Mouse (Mus musculus) G1E-ER4 (cell line): Measurements from ENCODE around the gene Ptprb. TPM values are rescaled to one million over a fixed set of nuclear protein-coding genes. Genes with fewer than 3 reads are reported as not detected.

Experiments used
- GATA1 ChIP-seq: IDR thresholded peaks from one replicate; pipeline ENCODE4 v1.8.0; 2012; ENCODE audit warnings: low read length, inconsistent platforms
- polyA plus RNA-seq: library from polyadenylated mRNA; stranded (reverse); fragments of >175 nt; gene quantifications from 2 replicates; pipeline ENCODE4 v1.2.3, GENCODE M21; 2012

The Ptprb gene
- polyA plus RNA-seq, 1 experiment: not detected

DNA sequence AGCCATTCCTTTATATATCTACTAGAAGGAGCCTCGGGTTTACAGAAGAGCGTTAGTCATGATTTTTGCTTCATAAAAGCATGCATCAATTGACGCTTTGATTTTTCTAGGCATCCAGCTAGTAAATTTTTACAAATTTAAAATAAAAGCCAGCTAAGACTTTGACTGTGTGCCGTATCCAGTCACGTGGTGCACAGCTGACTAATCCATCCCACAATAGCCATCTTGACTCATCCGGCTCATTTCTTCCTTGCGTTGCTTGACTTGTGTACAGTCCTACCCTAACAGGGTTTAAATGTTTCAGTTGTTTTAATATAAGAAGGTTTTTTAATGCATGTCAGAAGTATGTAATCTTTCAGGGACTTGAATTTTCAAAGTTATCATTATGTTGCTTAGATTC lies 60.0 kb downstream of the Ptprb start:
- TF ChIP-seq GATA1: no peak

DNA sequence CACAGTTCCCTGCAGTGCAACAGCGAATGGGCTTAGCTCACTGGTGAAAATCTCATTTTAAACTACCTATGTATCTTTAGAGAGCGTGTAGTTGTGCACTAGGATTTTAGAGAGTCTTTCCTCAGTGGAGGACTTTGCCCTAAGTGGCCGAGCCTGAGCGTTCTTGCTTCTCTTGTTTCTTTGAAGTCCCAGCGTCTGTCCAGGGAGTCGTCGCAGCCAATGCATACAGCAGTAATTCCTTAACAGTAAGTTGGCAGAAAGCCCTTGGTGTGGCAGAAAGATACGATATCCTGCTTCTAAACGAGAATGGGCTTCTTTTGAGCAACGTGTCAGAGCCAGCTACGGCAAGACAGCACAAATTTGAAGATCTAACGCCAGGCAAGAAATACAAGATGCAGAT lies 65.9 kb downstream of the Ptprb start:
- TF ChIP-seq GATA1: no peak

DNA sequence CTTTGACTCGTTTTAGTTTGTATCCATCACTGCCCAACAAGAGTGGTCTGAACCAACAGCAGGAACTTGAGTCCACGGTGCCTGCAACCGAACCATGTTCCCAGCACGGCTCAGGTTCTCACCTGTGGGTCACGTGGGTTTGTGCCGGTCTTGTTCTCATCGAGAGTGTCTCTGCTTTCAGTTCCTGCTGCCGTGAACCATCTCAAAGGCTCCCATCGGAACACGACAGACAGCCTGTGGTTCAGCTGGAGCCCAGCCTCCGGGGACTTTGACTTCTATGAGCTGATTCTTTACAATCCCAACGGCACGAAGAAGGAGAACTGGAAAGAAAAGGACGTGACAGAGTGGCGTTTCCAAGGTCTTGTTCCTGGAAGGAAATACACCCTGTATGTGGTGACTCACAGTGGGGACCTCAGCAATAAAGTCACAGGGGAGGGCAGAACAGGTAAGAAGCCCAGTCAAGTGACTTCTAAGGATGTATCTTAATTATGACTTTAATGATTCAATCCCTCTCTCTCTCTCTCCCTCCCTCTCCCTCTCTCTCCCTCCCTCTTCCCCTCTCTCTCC lies 71.4 kb downstream of the Ptprb start:
- TF ChIP-seq GATA1: no peak

DNA sequence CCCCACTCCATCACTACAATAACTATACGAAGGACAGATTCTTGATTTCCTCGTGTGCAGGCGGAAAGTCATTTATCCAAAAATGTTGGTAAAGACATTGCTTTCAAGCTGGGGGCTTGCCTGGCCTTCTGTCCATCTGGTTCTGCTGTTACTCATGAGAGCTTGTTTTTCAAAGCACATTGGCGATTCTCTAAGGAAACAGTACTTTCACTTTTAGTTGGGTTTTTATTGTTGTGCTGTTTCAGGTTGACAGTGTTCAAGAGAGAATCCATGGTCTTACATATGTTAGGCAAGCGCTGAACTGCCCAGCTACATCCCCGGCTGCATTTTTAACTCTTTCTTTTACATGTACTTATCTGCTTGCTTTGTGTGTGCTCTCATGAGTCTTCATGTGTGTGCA lies 73.7 kb downstream of the Ptprb start:
- TF ChIP-seq GATA1: no peak

DNA sequence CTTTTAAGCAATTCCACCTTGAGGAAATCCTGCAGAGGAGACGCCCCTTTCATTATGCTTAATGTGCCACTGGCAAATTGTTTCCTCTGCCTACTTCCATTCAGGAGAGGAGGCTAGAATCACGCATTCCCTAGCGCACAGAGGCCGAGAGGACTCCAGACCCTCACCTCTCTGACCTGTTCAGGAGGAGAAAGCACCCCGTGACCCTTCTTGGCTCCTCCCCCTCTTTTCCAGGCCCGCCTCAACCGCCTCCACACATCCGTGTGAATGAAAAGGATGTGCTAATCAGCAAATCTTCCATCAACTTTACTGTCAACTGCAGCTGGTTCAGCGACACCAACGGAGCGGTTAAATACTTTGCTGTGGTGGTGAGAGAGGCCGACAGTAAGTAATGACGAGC lies 75.2 kb downstream of the Ptprb start:
- no peak for TF ChIP-seq GATA1

DNA sequence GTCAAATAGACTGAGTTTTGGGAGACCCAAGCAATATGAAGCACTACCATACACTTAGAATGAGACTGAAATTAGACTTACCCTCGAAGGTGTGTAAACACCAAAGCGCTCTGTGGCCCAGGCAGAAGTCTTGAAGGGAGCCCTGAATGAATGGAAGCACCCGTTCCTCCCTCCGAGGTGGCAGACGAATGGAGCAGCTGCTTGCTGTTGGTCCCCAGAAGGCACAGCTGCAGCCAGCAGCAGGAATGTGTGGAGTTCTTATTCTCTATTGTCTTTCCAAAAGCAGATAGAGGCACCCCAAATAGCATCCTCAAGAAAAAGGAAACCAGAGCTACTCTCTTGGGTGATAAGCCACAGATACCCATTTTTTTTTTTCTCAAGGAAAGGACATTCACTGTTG lies 79.0 kb downstream of the Ptprb start:
- TF ChIP-seq GATA1: no peak

DNA sequence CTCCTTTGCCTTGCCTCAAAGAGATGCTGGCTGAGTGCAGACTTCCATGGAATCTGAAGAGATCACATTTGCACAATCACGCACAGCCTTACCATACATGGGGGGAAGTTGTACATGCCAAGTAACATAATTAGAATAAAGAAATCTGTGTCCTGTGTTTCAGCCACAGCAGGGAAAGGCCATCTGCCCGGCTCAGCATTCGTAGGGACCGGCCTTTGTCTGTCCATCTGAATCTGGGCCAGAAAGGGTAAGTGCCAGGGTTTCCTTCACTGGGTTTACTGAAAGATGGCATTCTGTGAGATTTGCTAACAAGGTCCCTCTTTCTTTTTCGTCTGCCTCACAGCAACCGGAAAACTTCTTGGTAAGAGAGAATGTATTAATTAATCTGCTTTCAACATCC lies 86.9 kb downstream of the Ptprb start:
- no peak for TF ChIP-seq GATA1

DNA sequence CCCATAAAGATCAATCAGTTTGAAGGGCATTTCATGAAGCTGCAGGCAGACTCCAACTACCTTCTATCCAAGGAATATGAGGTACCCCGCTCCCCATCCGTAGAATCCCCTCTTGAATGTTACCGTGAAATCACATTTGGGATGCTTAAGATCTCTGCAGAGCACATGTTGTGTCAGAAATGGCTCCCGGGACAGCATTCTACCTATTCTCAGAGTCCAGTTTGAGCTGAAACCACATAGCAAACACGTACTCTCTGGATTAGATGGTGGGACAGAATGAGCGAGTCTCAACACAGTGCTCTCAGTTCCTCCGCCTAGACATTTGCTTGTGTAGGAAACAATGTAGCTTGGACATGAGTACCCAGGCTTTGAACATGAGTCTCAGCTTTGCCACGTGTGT lies 87.3 kb downstream of the Ptprb start:
- no peak for TF ChIP-seq GATA1

DNA sequence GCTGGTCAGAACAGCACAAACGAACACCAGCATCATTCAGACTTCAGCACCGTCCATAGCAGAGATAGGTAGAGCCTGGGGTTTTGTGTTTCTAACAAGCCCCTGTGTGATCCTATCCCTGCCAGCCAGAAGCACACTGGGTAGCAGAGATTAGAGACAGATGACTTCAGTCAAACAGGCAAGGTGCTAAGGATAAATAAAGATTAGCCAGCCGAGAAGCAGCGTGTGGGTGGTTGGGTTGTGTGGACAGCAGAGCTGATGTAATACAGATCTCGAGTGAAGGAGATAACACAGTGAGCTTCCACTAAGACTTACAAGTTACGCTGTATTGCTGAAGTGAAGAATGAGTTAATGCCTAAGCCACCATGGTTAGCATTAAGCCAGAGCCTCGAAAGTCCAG lies 89.4 kb downstream of the Ptprb start:
- no peak for TF ChIP-seq GATA1

DNA sequence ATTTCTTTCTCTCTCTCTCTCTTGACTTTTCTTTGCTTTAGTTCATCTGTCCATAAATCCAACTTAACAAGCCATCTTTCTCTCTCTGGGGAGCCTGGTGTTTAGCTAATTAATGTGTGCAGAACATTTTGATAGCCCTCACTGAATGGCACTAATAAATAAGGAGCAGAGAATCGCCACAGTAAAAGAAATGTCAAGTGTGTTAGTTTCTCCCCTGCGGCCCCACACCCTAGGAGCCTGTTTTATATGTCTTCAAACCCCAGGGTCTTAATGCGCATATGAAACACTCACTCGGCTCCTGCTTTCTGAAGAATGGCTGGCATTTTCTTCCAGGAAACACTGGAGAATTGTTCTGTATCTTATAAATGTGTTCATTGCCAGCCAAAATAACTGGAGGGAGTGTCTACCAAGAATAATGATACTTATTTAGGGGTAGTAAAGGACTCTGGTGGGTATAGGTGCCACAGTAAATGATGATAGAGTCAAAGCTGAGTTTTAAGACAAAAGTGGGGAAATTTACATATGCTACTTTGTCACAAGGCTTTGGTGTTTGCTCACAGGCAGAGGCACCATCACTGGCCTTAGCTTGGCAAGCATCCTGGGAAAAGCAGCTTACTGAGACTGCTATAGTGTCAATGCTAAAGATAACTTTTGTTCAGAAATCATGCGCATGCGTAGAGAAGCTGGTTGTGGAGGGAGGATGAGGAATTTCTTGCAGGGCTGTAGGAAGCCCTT lies 95.8 kb downstream of the Ptprb start:
- no peak for TF ChIP-seq GATA1

DNA sequence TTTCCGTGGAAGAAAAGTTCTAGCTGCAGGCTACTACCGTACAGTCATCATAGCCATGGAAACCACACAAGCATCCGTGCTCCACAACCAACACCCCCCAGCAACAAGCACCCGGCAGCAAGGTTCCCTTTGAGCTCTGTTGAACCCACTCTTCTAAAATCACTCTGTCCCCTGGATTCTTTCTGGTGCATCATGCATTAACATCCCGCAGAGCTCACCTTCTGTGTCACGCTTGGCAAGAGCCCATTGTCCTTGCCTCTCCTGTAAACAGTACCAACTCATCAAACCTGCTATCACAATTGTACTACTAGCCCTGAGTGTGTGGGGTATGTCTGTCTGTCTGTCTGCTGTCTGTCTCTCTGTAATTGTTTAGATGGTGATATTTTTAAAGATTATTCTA lies 98.8 kb downstream of the Ptprb start:
- TF ChIP-seq GATA1: no peak

DNA sequence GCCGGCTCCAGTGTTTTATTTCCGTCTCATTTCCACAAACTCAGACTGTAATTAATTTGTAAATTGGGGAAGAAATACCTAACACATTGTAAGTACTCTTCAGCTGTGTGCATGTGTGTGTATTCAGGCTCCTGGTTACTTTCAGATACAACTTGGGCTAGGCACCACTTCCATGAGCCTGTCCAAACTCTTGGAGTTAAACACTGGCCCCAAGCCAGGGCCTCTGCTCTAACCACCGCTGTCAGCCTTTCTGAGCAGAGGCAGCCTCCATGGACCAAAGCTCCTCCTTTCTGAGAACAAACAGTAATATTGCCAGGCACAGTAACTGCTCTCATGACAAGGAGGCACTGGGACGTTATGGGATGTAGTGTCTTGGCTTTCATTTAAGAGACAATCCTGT lies 101.5 kb downstream of the Ptprb start:
- TF ChIP-seq GATA1: no peak

DNA sequence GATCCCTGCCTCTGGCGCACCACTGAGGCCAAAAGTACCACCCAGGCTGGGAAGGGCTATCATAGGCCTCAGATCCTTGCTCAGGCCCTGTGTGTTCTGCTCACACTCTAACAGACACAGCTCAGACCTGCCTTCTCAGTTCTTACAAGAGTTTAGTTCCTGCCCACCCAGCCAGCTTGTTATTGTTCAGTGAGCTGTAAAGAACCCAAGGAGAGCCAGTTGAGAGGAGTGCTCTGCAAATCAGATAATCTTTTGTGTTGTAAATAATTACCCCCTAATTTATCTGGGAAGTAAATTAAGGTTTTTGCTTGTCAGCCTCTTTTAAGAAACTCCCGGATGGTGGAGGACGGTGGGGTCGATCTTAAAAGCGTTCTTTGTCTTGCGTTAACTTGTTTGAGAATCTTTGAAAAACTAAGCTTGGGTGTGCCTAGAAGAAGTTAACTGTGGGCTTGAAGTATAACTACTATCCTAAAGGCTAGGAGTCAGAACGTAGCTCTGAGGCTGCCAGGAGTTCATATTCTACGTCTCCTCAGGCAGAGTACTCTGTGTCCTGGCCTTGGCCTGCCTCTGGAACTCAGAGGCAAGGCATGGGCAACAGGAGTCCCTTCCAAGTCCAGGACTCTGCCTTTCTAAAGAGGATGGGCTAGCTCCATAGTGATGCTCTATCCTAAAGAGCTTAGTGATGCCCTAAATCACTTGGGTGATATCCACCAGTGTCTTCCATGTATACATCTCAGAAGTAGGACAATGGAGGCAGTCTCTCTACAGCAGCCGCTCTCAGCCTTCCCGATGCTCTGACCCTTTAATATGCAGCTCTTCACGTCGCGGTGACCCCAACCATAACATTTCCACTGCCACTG lies 107.7 kb downstream of the Ptprb start:
- TF ChIP-seq GATA1: no peak

DNA sequence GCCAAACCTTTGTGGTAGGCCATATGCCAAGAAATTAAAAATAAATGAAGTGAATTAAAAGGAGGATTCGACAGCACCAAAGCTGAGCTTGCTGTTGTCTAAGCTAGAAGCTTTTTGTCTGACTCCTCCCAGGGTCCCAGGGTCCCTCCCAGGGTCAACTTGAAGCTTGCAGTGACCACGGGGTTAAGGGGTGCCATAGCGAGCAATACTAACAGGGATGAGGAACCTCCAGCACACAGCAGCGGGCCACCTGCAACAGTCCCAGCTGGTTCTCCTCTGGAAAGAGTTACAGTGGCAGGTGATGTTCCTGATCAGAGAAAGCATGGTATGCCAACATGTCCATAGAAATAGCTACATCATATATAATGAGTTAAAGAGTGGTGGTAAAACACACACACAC lies 109.1 kb downstream of the Ptprb start:
- no peak for TF ChIP-seq GATA1

DNA sequence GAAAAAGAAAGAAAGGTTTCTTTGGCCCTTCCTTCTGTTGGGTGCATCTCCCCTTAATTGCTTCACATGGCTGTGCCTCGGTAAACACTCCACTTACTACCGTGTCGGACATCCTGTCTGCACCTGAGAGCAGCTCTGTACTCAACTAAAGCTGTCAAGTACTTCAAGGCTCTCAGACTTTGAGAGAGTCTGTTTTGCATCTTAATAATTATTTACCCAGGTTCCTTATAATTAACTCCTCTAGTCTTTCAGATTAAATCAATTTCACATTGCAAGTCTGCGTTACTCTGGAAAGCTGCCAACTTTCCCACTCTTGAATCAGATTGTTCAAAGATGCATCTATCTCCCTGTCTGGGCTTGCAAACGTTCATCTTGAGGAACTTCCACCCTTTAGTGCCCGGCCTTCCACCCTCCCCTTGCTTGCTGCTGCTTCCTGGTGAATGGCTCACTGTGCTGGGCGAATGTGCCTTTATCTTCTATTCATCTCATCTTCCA lies 111.1 kb downstream of the Ptprb start:
- TF ChIP-seq GATA1: no peak

DNA sequence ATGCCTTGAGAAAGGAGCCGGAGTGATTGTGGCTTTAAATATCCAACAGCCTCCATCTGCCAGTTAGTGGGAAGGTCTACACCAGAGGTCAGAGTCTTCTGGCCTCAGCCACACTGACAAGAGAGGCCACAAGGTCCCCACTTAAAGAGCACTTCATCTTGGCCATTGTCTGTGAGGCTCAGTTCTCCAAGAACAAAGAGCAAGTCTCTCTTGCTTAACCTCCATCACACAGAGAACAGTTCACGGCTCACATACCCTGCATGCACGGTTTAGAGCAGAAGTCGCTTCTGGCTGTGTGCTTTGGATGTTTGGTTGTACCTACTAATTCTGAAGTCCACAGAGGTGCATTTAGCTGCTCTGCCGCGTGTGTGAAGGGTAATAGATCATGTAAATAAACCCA lies 113.5 kb downstream of the Ptprb start:
- TF ChIP-seq GATA1: no peak

DNA sequence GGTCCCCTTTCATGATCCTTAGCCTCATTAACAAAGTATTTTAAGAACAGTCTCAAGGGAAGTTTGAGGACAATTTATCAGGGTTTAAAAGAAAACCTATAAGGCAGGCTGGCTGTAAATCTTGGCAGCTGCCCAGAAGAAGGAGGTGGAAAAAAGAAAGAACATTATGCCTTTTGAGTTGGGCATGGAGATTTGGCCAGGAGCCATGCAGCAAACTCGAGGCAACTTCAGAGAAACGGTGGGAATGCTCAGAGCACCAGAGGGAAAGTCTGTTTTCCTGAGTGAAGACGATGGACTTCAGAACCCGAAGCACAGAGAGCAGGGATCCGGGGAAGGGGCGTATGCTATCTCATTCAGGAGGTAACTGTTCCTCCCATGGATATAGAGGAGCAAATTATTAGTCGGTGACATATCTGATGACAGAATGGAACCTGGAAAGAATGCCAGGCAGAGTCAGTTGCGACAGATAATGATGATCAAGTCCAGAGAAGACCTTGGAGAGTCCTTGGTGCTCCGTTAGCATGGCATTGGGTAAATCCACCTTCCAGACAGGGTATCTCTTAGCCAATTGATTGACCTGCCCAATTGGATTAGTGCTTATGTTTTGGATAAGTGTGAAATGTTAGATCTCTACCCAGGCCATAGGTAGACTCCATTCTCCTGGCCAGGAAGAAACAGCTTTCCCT lies 118.6 kb downstream of the Ptprb start:
- TF ChIP-seq GATA1: no peak
